Mouse (Mus musculus) myocyte (in vitro differentiated cells): Measurements from ENCODE around the gene 1700018F24Rik.
"Not testable (repeated sequence)": the region's sequence is repeated elsewhere in the genome, so short reads cannot be mapped to it uniquely, and the experiment has no call there.

Experiments
- E2F4 ChIP-seq: IDR thresholded peaks from one replicate; pipeline ENCODE4 v1.6.1; 2011; ENCODE audit warnings: mild to moderate bottlenecking, control low read depth, moderate library complexity; ENCODE audit not compliant: insufficient read depth
- MAX ChIP-seq: IDR thresholded peaks from one replicate; pipeline ENCODE4 v1.6.1; 2011; ENCODE audit warnings: low read depth, mild to moderate bottlenecking, control low read depth
- POLR2A ChIP-seq: IDR thresholded peaks from one replicate; pipeline ENCODE4 v1.6.1; 2011; ENCODE audit warnings: low read depth, mild to moderate bottlenecking, control low read depth, moderate library complexity; ENCODE audit not compliant: insufficient read length
- POLR2AphosphoS2 ChIP-seq: IDR thresholded peaks from one replicate; pipeline ENCODE4 v1.6.1; 2011; ENCODE audit warnings: low read depth, control low read depth; ENCODE audit not compliant: insufficient read length
- REST ChIP-seq: IDR thresholded peaks from one replicate; pipeline ENCODE4 v1.6.1; 2011; ENCODE audit warnings: mild to moderate bottlenecking, control low read depth, moderate library complexity; ENCODE audit not compliant: insufficient read depth, insufficient read length
- SRF ChIP-seq: IDR thresholded peaks from one replicate; pipeline ENCODE4 v1.6.1; 2011; ENCODE audit warnings: low read depth; ENCODE audit not compliant: control insufficient read depth, insufficient read length
- TCF12 ChIP-seq: IDR thresholded peaks from one replicate; pipeline ENCODE4 v1.6.1; 2011; ENCODE audit warnings: mild to moderate bottlenecking, control low read depth; ENCODE audit not compliant: poor library complexity, insufficient read depth, severe bottlenecking

- TF ChIP-seq POLR2A, TCF12, MAX, REST, E2F4, POLR2AphosphoS2, SRF: not testable (repeated sequence)
Observed at GRCm38 (mm10) chr5:145042690-145043089, at the start of gene 1700018F24Rik.
